Mouse (Mus musculus) heart, embryonic 11.5 days (tissue): ENCODE measurements around the gene Phlpp2. TPM values are rescaled to one million over a fixed set of nuclear protein-coding genes. Genes with fewer than 3 reads are reported as not detected.

ENCODE experiments used
- ATAC-seq: fragments of 200-750 bp; cut with Nextera tagmentation; replicated peaks from 2 replicates; pipeline ENCODE4 v1.8.0; 2017; ENCODE audit warnings: moderate library complexity; ENCODE audit not compliant: insufficient number of reproducible peaks, low FRiP score, low TSS enrichment
- H3K27ac ChIP-seq: fragments of 300-500 bp; sonication (generic); 2 replicates; pipeline ENCODE4 v1.5.1; 2014; ENCODE audit warnings: mild to moderate bottlenecking, low read depth, low read length
- H3K27me3 ChIP-seq: fragments of 300-500 bp; sonication (generic); 2 replicates; pipeline ENCODE4 v1.6.1; 2014; ENCODE audit warnings: mild to moderate bottlenecking, low read length, mixed read lengths; ENCODE audit not compliant: control insufficient read depth, insufficient read depth
- H3K36me3 ChIP-seq: fragments of 300-500 bp; sonication (generic); 2 replicates; pipeline ENCODE4 v1.6.1; 2014; ENCODE audit warnings: mild to moderate bottlenecking, low read length, moderate library complexity, mixed read lengths; ENCODE audit not compliant: control insufficient read depth, insufficient read depth
- H3K4me1 ChIP-seq: fragments of 300-500 bp; sonication (generic); 2 replicates; pipeline ENCODE4 v1.6.1; 2014; ENCODE audit warnings: low read length; ENCODE audit not compliant: control insufficient read depth, insufficient read depth
- H3K4me2 ChIP-seq: fragments of 300-500 bp; sonication (generic); 2 replicates; pipeline ENCODE4 v1.6.1; 2014; ENCODE audit warnings: mild to moderate bottlenecking, moderate library complexity
- H3K4me3 ChIP-seq: fragments of 300-500 bp; sonication (generic); 2 replicates; pipeline ENCODE4 v1.5.1; 2014; ENCODE audit warnings: low read depth, low read length
- H3K9ac ChIP-seq: fragments of 300-500 bp; sonication (generic); 2 replicates; pipeline ENCODE4 v1.6.1; 2014; ENCODE audit warnings: mild to moderate bottlenecking, low read depth, low read length, moderate library complexity
- H3K9me3 ChIP-seq: fragments of 300-500 bp; sonication (generic); replicated peaks from 2 replicates; pipeline ENCODE4 v1.6.1; 2016; ENCODE audit warnings: low read length; ENCODE audit not compliant: control insufficient read depth
- WGBS: fragments of 180-500 bp; shearing (Covaris S2); extraction: QIAGEN DNeasy Blood & Tissue Kit; methylation state at CpG from one replicate; pipeline ENCODE4 v1.1.7; 2014; ENCODE audit not compliant: insufficient replicate concordance; 5-methylcytosine and 5-hydroxymethylcytosine counted together
- polyA plus RNA-seq: library from polyadenylated mRNA; unstranded; fragments of >200 nt; fragmentation: Nextera tagmentation; extraction: Ambion mirVana; gene quantifications from 2 replicates; pipeline ENCODE4 v1.2.1, GENCODE M21; 2014

The Phlpp2 gene
- polyA plus RNA-seq, 1 experiment from 2014 or later: 3.3 TPM

DNA sequence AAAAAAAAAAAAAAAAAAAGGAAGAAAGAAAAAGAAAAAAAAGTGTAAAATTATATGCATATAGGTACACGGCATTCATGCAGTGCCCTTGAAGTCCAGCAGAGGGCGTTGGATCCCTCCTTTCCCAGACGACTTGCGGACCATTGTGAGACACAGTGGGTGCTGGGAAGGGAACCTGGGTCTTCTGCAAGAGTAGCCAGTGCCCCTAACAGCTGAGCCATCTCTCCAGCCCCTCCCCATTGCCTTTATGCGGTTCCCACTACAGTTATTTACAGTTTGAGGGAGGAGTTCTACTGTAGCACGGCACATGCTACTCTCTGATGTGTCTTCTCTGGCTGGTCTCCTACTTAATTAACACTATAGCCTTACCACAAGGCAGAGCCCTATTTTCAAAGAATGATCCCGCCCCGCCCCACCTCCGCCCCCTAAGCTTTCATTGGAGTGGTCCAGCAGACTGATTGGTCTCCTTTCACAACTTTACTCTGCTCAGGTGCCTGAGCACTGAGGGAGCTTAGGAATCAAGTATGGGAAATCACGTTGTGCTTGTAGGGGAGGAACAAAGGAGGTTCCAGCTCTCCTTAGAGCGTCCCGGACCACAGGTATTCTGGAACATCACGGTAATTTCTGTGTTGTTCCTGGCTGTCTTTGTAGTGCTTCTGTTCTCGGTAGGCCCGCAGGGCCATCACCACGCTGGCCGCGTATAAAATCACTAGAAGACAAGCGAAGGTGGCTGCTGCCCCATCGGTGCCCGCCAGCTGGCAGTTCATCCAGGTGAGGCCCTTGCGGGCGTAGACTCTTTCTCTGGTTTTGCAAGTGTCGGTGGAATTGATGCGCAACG, 79.3 kb downstream of the Phlpp2 start:
- Histone ChIP-seq H3K9me3 (no peaks in the 10 kb centered on the region), H3K27ac (no peak overlapping the region), H3K27me3 (peaks cover 40% of the 10 kb centered on the region), H3K9ac (0 out of 2 replicates have a peak overlapping the region, but pooled peaks have one; percentile 16), H3K4me1 (0 out of 2 replicates have a peak, but pooled peaks cover 3% of the 10 kb centered on the region), H3K4me3 (peak overlapping the region; percentile 47), H3K36me3 (no peaks in the 10 kb centered on the region), H3K4me2 (peak overlapping the region; percentile 79)
- 3% methylated on average over 26 of the region's 26 CpGs for WGBS
- 0 out of 2 replicates have a peak, but pooled peaks have one; percentile 7 for ATAC-seq

DNA sequence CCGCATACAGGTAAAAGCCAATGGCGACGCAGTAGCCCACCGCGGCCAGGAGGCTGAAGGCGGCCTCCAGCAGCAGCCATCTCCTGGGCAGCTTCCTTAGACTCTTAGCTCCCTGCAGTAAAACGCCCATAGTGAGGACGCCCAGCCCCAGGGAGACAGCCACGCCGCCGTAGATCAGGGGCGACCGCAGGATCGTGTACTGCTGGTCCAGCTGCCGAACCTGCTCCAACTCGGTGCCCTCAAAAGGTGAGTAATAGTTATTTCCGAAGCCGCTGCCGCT, 79.9 kb downstream of the Phlpp2 start:
- Histone ChIP-seq H3K4me1 (0 out of 2 replicates have a peak, but pooled peaks cover 3% of the 10 kb centered on the region), H3K9ac (no peak overlapping the region), H3K4me3 (peak overlapping the region; percentile 47), H3K27me3 (peaks cover 40% of the 10 kb centered on the region), H3K4me2 (peak overlapping the region; percentile 79), H3K27ac (no peak overlapping the region), H3K9me3 (no peaks in the 10 kb centered on the region), H3K36me3 (no peaks in the 10 kb centered on the region)
- 5% methylated on average over 19 of the region's 19 CpGs for WGBS
- ATAC-seq: no peak

DNA sequence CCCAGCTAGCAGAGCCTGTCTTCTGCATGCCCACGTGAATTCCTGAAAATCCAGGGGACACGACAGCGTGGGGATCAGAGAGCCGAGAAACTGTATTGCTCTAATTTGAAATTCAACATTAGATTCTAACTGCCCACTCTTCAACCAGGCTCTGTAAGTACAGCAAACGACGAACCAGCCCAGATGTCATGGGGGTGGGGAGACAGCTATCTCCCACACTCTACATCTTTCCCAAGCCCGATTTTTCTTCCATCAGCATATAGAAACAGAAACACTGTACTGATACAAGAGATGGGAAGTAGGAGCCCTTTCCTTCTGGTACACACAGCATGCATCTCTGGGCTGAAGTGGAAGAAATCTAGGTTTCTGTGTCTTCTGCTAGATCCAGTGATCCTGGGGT, 83.8 kb downstream of the Phlpp2 start:
- H3K9ac ChIP-seq: no peak overlapping the region
- H3K9me3 ChIP-seq: no peaks in the 10 kb centered on the region
- peaks cover 3% of the 10 kb centered on the region; the same call in 1 of the 2 replicates for H3K4me1 ChIP-seq
- H3K27me3 ChIP-seq: peaks cover 28% of the 10 kb centered on the region
- 66% methylated on average over 7 of the region's 7 CpGs for WGBS
- H3K4me3 ChIP-seq: no peak overlapping the region
- H3K36me3 ChIP-seq: no peaks in the 10 kb centered on the region
- no peak for ATAC-seq
- H3K27ac ChIP-seq: no peak overlapping the region
- H3K4me2 ChIP-seq: no peak overlapping the region

DNA sequence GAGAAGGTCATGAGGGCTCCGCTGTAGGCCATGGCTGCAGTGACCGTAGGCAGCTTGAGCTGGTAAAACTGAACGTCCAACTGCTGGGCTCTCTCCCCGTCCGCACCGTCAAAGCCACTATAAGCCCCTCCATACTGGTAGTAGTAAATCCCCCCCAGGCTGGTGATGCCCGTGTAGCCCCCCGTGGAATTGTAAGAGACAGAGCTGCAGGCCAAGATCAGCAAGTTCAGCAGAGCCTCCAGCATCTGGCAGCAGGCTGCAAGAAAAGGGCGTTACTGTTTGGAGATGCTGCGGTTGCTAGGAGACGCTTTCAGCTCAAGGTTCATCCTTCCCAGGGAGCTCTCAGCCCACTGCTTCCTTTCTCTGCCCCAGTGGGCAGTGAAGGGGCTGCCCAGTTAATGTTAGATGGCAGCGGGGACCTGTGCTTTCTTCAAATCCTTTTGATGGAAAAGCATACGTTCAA, 86.2 kb downstream of the Phlpp2 start:
- Histone ChIP-seq H3K27me3 (peaks cover 14% of the 10 kb centered on the region), H3K27ac (no peak overlapping the region), H3K36me3 (no peaks in the 10 kb centered on the region), H3K9me3 (no peaks in the 10 kb centered on the region), H3K4me2 (no peak overlapping the region), H3K9ac (no peak overlapping the region), H3K4me3 (no peak overlapping the region), H3K4me1 (peaks cover 11% of the 10 kb centered on the region)
- 55% methylated on average over 13 of the region's 13 CpGs for WGBS
- ATAC-seq: no peak

DNA sequence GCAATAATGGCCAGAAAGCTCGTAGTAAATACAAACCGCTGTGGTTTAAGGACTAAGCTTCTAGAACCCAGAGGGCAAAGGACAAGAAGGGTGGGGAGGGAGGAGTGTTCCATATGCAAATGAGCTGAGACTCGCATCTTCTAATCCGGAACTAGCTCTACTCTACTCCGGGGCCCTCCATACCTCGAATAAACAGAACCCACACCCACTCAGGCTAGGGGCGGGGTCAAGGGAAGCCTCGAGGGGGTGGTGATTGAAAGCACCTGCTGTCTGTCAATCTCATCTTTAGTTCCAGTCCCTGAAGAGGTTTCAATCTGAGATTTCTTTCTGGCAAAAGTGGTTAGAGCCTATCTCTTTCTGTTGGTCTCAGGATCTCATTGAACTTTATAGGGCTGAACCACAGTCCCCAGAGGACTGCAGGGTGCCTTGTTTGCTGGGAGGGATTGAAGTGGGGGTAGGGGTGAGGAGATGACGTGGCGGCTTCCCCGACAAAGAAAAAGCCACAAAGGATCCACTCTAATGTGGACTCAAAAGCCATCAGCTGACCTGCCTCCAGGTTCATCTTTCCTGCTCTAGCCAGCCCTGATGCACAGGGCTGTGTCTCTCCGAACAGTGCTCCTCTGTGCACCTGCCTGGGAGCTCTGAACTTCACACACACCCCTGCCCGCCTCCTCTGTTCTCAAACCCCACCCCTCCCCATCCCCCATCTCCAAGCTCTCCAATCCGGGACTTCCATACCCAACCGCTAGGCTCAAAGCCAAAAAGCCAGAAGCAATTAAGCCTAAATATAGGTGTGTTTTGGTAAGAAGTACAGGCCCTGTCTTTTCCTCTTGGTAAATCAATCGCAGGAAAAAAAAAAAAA, 89.1 kb downstream of the Phlpp2 start:
- ATAC-seq: no peak
- 10% methylated on average over 16 of the region's 16 CpGs for whole genome bisulfite sequencing
- no peaks in the 10 kb centered on the region for H3K9me3 ChIP-seq
- peaks cover 24% of the 10 kb centered on the region for H3K27me3 ChIP-seq
- no peaks in the 10 kb centered on the region for H3K36me3 ChIP-seq
- no peak overlapping the region for H3K27ac ChIP-seq
- H3K4me2 ChIP-seq: peak overlapping the region; percentile 53
- H3K4me3 ChIP-seq: no peak overlapping the region
- no peak overlapping the region for H3K9ac ChIP-seq
- H3K4me1 ChIP-seq: peaks cover 14% of the 10 kb centered on the region

DNA sequence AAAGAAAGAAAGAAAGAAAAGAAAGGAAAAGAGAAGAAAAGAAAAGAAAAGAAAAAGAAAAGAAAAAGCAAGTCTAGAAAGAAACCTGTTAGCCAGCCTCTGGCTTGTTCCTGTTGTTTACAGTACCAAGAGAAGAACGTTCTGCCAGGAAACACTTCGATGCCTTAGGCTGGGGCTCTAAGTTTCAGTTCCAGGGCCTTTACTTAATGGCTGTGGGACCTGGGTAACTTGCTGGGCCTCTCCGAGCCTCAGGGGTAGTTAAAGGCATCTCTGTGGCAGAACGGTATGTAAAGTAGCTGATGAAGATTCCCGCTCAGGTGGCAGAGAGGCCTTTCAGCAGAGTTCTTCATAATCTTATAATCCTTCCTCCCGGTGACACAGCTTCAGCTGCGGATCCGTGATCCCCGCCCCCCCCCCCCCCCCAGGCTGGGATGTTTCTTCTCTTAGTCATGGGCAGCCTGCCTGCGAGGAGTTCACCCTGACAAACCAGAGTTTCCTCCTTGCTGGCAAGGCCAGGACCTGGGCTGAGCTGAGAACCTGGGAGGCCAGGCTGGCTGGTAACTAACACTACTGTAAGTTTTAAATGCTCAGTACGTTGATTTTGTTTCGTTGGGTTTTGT, 89.8 kb downstream of the Phlpp2 start:
- Histone ChIP-seq H3K4me3 (no peak overlapping the region), H3K27me3 (peaks cover 31% of the 10 kb centered on the region), H3K4me2 (no peak overlapping the region; the same call in 1 of the 2 replicates), H3K9me3 (no peaks in the 10 kb centered on the region), H3K36me3 (no peaks in the 10 kb centered on the region), H3K9ac (no peak overlapping the region), H3K4me1 (peaks cover 16% of the 10 kb centered on the region), H3K27ac (no peak overlapping the region)
- WGBS: 24% methylated on average over 11 of the region's 12 CpGs
- no peak for ATAC-seq

DNA sequence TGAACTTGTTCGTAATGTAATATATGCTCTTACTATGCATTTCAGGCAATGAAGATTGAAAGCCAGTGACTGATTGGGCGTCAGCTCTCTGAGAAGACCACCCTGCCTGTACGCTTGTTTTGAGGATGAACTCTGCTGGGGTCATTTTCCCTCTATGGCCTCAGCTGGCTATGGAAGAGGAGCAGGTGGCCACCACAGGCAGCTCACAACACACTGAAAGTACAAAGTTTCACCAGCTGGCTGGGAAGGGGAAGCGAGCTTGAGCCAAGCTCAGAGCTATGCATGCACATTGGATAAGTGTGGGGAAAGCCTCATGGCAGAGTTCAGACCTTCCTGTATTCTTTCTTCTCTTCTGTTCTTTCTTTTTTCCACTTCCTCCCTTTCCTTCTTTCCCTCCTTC, 90.8 kb downstream of the Phlpp2 start:
- H3K27ac ChIP-seq: no peak overlapping the region
- H3K4me2 ChIP-seq: no peak overlapping the region
- ATAC-seq: no peak
- no peaks in the 10 kb centered on the region for H3K36me3 ChIP-seq
- peaks cover 18% of the 10 kb centered on the region for H3K4me1 ChIP-seq
- H3K9me3 ChIP-seq: no peaks in the 10 kb centered on the region
- H3K27me3 ChIP-seq: peaks cover 37% of the 10 kb centered on the region
- 82% methylated on average over 4 of the region's 4 CpGs for WGBS
- no peak overlapping the region for H3K4me3 ChIP-seq
- H3K9ac ChIP-seq: no peak overlapping the region

DNA sequence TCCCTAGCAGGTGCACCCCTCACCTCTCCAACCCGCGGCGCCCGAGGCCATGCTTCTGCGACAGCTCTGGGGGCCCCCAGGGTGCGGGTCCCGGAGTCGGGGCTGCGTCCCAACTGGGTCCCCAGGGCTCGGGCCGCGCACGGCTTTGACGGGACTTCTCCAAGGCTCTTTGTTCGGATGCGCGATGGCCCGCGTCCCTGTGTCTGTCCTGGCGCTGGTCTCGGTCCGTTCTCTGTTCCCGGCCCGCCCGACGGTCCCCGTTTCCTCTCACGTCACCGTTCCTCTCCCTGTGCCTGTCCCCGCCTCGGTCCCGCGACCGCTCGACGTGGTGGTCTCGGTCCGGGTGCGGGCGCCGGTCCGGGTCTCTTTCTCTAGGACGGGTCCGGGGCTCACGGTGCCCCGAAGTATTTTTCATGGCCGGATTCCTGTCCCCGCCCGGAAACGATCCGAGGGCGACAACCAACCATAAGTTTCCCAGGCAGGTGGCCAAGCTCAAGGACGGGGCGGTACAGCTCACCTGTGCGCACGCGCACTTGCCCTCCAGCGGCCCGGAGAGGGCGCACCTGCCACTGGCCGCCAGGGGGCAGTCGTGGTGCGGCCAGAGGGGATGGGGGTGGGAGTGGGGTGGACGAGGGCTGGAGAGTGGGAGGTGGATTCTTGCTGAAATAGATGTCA, 93.5 kb downstream of the Phlpp2 start, which contains the start of gene Marveld3:
Gene Marveld3 (minus strand): TSS at position 511 of the 675 bp plus-strand sequence.
- no peak within 1 kb of the TSS for H3K27ac ChIP-seq
- H3K4me3 ChIP-seq: peak within 1 kb of the TSS; percentile 42
- H3K4me1 ChIP-seq: peaks cover 18% of the 10 kb centered on the region
- H3K4me2 ChIP-seq: peak within 1 kb of the TSS; percentile 83
- no peaks in the 10 kb centered on the region for H3K36me3 ChIP-seq
- peak within 1 kb of the TSS; percentile 53; the same call in 1 of the 2 replicates for H3K9ac ChIP-seq
- H3K27me3 ChIP-seq: peaks cover 38% of the 10 kb centered on the region
- H3K9me3 ChIP-seq: no peaks in the 10 kb centered on the region
- 3% methylated on average over 64 of the region's 64 CpGs for WGBS
- no peak for ATAC-seq
